Mouse (Mus musculus): ENCODE results near the gene Galnt3. TPM values are rescaled to one million over a fixed set of nuclear protein-coding genes. Genes with fewer than 3 reads are reported as not detected.

Gene Galnt3
- polyA plus RNA-seq, 1 experiment from 2014 or later = 1.0 TPM

DNA sequence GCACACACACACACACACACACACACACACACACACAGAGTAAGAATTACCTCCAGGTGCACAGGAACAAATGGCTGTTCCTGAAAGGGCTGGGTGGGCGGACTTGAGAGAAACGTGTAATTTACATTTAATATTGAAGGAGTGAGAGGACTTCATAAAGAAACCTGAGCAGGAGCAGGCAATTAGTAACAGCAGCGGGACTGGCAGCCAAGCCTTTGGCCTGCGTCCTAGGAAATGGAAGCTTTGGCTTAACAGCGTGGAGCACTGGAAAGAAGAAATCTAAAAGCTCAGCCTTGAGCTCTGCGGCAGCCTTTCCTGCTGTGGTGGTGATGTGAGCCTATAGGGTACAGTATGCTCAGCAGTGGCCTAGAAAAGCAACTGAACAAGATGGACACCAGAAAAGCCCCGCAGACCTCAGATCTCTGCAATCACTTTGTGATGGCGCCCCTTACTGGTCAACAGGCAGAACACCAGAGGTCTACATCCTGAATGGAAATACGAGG, 82.8 kb downstream of the Galnt3 start:
- Histone ChIP-seq H3K9ac (no peak overlapping the region), H3K36me3 (no peaks in the 10 kb centered on the region), H3K27me3 (no peaks in the 10 kb centered on the region), H3K4me2 (0 out of 2 replicates have a peak overlapping the region, but pooled peaks have one; percentile 2), H3K27ac (peak overlapping the region; percentile 77), H3K9me3 (no peaks in the 10 kb centered on the region), H3K4me3 (no peak overlapping the region), H3K4me1 (replicated peaks) (peaks cover 28% of the 10 kb centered on the region)
- WGBS = 56% methylated on average over 9 of the region's 9 CpGs
- peak; percentile 75 for ATAC-seq (ENCODE audit: low FRiP score)

DNA sequence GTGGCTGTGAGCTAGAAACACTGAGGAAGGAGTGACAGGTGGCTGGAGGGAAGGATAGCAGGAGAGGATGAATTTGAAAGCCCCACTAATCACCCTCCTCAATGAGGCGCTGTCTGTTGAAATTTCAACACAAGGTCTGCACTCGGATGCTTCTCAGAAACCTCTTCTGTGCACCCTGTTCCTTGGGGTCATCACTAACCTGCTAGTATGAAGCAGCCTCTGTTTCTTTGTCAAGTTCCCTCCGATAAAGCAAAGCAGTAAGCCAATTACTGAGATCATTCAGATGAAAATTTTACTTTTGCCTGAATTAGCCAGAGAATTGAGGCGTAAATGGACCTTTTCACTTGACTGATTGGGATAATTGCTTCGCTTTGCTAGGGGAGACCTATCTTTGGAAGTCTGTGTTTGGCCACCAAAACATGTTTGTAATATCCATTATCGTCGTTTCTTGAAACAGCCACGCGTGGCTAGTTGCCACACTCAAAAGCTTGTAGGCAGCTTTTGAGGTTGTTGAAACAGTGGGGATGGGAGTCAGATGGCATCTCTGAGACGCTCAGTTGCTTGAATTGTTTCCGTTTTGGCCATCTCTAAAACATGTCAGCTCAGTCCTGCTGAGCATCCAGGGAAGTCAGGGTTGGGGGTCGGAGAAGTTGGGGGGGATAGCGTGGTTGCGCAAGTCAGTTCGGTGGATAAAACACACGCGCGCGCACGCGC, 83.4 kb downstream of the Galnt3 start:
- WGBS = 68% methylated on average over 21 of the region's 21 CpGs
- Histone ChIP-seq H3K4me1 (replicated peaks) (peaks cover 28% of the 10 kb centered on the region), H3K27ac (peak overlapping the region; percentile 77), H3K4me2 (0 out of 2 replicates have a peak overlapping the region, but pooled peaks have one; percentile 2), H3K36me3 (no peaks in the 10 kb centered on the region), H3K27me3 (no peaks in the 10 kb centered on the region), H3K9ac (no peak overlapping the region), H3K9me3 (no peaks in the 10 kb centered on the region), H3K4me3 (no peak overlapping the region)
- ATAC-seq (ENCODE audit: low FRiP score) = peak; percentile 25; the same call in 1 of the 2 replicates

GRCm38 (mm10) chr2:66040611-66041010, 84.2 kb downstream of the Galnt3 start:
- Histone ChIP-seq H3K9ac (no peak overlapping the region), H3K27ac (0 out of 2 replicates have a peak overlapping the region, but pooled peaks have one; percentile 77), H3K9me3 (no peaks in the 10 kb centered on the region), H3K4me3 (no peak overlapping the region), H3K4me1 (replicated peaks) (peaks cover 28% of the 10 kb centered on the region), H3K27me3 (no peaks in the 10 kb centered on the region), H3K4me2 (no peak overlapping the region), H3K36me3 (no peaks in the 10 kb centered on the region)
- ATAC-seq (ENCODE audit: low FRiP score) = no peak

DNA sequence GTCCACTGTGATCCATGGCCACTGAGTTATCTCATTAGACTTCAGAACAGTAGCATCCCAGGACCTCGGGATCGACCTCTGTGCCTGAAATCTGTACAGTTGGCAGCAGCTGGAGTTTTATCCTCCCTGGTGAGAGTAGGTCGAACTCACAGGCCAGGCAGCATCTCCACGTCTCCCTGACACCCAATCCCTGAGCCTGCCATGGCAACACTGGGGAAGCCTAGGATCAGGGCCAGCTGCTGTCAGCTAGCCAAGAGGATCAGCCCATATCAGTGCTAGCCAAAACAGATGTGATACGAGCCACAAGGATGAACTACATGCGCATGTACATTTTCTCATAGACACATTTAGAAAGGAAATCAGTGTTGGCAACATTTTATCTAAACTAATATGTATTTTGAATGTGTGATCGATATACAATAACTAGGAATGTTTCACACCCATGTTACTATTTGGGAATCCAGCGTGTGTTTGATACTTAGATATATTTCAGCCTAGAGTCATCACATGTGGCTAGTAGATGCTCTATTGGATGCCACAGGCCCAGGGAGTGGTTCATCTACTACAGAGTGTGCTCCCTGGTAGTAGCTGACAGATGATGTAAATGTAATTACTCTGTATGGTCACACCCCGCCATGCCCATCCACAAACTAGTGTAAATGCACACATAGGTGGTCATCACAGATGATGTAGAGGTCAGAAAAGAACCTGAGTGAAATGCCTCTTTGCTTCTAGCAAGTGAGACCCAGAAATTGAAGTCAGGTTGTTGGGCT, 89.7 kb downstream of the Galnt3 start:
- peak; percentile 75 for ATAC-seq (ENCODE audit: low FRiP score)
- Histone ChIP-seq H3K9me3 (no peaks in the 10 kb centered on the region), H3K27me3 (no peaks in the 10 kb centered on the region), H3K27ac (peak overlapping the region; percentile 52), H3K4me3 (no peak overlapping the region), H3K36me3 (no peaks in the 10 kb centered on the region; the same call in 1 of the 2 replicates), H3K4me1 (replicated peaks) (peaks cover 13% of the 10 kb centered on the region), H3K9ac (no peak overlapping the region), H3K4me2 (no peak overlapping the region)
- 60% methylated on average over 9 of the region's 9 CpGs for WGBS

Other genes starting within 250 kb of the Galnt3 start
- gene Ttc21b, start 131.6 kb upstream of the Galnt3 start, polyA plus RNA-seq (2015; fragmentation: Nextera tagmentation; extraction: Ambion mirVana) = 11.9 and 13.4 TPM in 2 replicates

Measured in hindbrain, embryonic 13.5 days (tissue).